Mouse (Mus musculus): ENCODE measurements around the gene Spint3. TPM values are rescaled to one million over a fixed set of nuclear protein-coding genes. Genes with fewer than 3 reads are reported as not detected.
"Not testable (repeated sequence)": the region's sequence is repeated elsewhere in the genome, so short reads cannot be mapped to it uniquely, and the experiment has no call there.

The Spint3 gene
- polyA plus RNA-seq, 1 experiment: not detected

- no peak overlapping the region for H3K4me3 ChIP-seq (ENCODE audit: control insufficient read depth, low read depth, low read length)
- TF ChIP-seq POLR2A (IDR thresholded peaks at IDR 0.05; ENCODE audit: control insufficient read depth, low read depth, low read length) (no peak), CTCF (IDR thresholded peaks at IDR 0.05; ENCODE audit: control insufficient read depth, insufficient read depth, insufficient replicate concordance, low read depth, low read length) (peak; percentile 28; the same call in 1 of the 2 replicates)
- H3K36me3 ChIP-seq (ENCODE audit: control insufficient read depth, insufficient read depth, low read length): no peaks in the 10 kb centered on the region
- H3K4me1 ChIP-seq (ENCODE audit: control insufficient read depth, insufficient read depth, low read length): no peaks in the 10 kb centered on the region
- no peak overlapping the region for H3K27ac ChIP-seq (ENCODE audit: control insufficient read depth, insufficient read depth, low read depth, low read length)
- H3K27me3 ChIP-seq (ENCODE audit: control insufficient read depth, insufficient read depth, low read length): no peaks in the 10 kb centered on the region
Measured at GRCm38 (mm10) chr2:164600179-164600578, 26.9 kb upstream of the Spint3 start.

GRCm38 (mm10) chr2:164593494-164593893, 20.2 kb upstream of the Spint3 start, which contains the start of gene Eppin:
Eppin (minus strand) TSS chr2:164593594.
- Histone ChIP-seq H3K27ac (ENCODE audit: control insufficient read depth, insufficient read depth, low read depth, low read length) (peak within 1 kb of the TSS; percentile 83), H3K4me1 (ENCODE audit: control insufficient read depth, insufficient read depth, low read length) (peaks cover 13% of the 10 kb centered on the region), H3K27me3 (ENCODE audit: control insufficient read depth, insufficient read depth, low read length) (no peaks in the 10 kb centered on the region), H3K36me3 (ENCODE audit: control insufficient read depth, insufficient read depth, low read length) (no peaks in the 10 kb centered on the region), H3K4me3 (ENCODE audit: control insufficient read depth, low read depth, low read length) (no peak within 1 kb of the TSS)
- TF ChIP-seq CTCF (IDR thresholded peaks at IDR 0.05; ENCODE audit: control insufficient read depth, insufficient read depth, insufficient replicate concordance, low read depth, low read length) (no peak), POLR2A (IDR thresholded peaks at IDR 0.05; ENCODE audit: control insufficient read depth, low read depth, low read length) (no peak)

DNA sequence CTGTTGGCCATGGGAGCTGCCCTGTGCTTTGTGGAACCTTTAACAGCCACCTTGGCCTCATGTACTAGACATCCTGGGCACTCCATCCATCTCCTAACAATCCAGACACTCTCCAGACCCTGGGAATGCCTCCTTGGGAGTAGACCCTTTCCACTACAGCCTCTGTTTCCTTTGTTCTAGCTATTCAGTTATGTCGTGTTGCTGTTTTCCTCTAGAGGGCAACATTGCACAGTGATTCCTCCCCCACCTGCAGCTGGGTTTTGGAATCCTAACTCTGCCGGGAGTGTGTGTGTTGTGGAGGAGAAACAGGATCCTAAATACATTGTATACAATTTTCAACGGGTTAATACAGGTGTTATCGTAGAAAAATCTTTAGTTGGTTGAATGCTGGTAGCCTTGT, 18.8 kb upstream of the Spint3 start:
- Histone ChIP-seq H3K4me3 (ENCODE audit: control insufficient read depth, low read depth, low read length) (no peak overlapping the region), H3K27me3 (ENCODE audit: control insufficient read depth, insufficient read depth, low read length) (no peaks in the 10 kb centered on the region), H3K4me1 (ENCODE audit: control insufficient read depth, insufficient read depth, low read length) (peaks cover 13% of the 10 kb centered on the region), H3K36me3 (ENCODE audit: control insufficient read depth, insufficient read depth, low read length) (no peaks in the 10 kb centered on the region), H3K27ac (ENCODE audit: control insufficient read depth, insufficient read depth, low read depth, low read length) (peak overlapping the region; percentile 83)
- TF ChIP-seq POLR2A (IDR thresholded peaks at IDR 0.05; ENCODE audit: control insufficient read depth, low read depth, low read length): no peak
- peak; percentile 39; the same call in 1 of the 2 replicates for TF ChIP-seq CTCF (IDR thresholded peaks at IDR 0.05; ENCODE audit: control insufficient read depth, insufficient read depth, insufficient replicate concordance, low read depth, low read length)

DNA sequence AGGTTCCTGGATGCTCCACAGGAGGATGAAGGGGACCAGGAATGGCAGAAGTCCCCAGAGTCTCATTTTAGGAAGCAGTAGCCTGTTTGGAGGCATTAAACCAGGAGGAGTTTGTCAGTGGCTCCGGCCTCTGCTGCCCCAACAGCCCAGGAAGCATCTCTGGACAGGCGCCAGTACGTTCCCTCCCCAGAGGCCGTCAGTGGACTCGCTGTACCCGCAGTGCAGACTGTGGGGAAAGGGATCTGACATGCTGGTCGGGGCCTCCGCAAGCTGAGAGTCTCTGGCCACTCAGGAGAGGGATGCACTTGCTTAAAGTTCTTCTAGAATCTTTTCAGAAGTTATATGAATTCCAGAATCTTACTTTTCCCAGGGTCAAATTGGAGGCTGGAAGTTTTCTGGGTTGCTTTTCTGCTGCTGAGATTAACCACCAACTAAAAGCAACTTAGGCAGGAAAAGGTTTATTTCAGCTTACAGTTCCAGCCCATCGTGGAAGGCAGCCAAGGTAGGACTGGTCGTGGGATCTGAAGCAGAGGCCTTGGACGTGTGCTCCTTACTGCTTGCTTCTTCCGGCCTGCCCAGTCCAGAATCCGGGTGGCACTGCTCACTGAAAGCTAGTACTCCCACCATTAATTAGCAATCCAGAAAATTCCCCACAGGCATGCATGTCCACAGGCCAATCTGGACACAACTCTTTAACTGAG, 11.9 kb upstream of the Spint3 start, which contains the start of gene Wfdc6a:
Gene Wfdc6a (minus strand): TSS at position 423 of the 701 bp plus-strand sequence.
- H3K4me3 ChIP-seq (ENCODE audit: control insufficient read depth, low read depth, low read length); H3K36me3 ChIP-seq (ENCODE audit: control insufficient read depth, insufficient read depth, low read length); H3K27me3 ChIP-seq (ENCODE audit: control insufficient read depth, insufficient read depth, low read length): not testable (repeated sequence)
- Histone ChIP-seq H3K4me1 (ENCODE audit: control insufficient read depth, insufficient read depth, low read length) (peaks cover 14% of the 10 kb centered on the region), H3K27ac (ENCODE audit: control insufficient read depth, insufficient read depth, low read depth, low read length) (peak within 1 kb of the TSS; percentile 51)
- TF ChIP-seq POLR2A (IDR thresholded peaks at IDR 0.05; ENCODE audit: control insufficient read depth, low read depth, low read length): 0 out of 2 replicates have a peak, but pooled peaks have one; percentile 29

DNA sequence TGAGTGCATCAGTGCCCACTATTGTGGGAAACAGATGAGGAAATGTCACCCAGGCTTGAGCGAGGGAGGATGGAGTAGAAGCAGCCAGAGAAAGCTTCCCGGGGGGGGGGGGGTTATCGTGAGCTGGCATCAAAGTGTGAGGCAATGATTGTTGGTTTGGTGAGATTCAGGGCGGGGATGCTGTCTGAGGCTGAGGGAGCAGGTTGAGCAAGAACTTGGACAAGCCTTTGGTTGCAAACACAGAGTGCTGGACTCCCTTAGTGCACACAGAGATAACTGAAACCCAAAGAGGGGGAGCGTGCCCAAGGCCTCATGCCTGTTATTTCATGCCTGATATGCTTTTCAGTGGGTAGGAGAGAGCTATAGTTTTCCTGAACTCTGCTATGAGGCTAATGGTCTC, 5.8 kb downstream of the Spint3 start:
- H3K36me3 ChIP-seq (ENCODE audit: control insufficient read depth, insufficient read depth, low read length): no peaks in the 10 kb centered on the region
- TF ChIP-seq POLR2A (IDR thresholded peaks at IDR 0.05; ENCODE audit: control insufficient read depth, low read depth, low read length) (no peak), CTCF (IDR thresholded peaks at IDR 0.05; ENCODE audit: control insufficient read depth, insufficient read depth, insufficient replicate concordance, low read depth, low read length) (no peak)
- no peak overlapping the region for H3K27ac ChIP-seq (ENCODE audit: control insufficient read depth, insufficient read depth, low read depth, low read length)
- 0 out of 2 replicates have a peak, but pooled peaks cover 2% of the 10 kb centered on the region for H3K27me3 ChIP-seq (ENCODE audit: control insufficient read depth, insufficient read depth, low read length)
- peaks cover 6% of the 10 kb centered on the region for H3K4me1 ChIP-seq (ENCODE audit: control insufficient read depth, insufficient read depth, low read length)
- H3K4me3 ChIP-seq (ENCODE audit: control insufficient read depth, low read depth, low read length): no peak overlapping the region

DNA sequence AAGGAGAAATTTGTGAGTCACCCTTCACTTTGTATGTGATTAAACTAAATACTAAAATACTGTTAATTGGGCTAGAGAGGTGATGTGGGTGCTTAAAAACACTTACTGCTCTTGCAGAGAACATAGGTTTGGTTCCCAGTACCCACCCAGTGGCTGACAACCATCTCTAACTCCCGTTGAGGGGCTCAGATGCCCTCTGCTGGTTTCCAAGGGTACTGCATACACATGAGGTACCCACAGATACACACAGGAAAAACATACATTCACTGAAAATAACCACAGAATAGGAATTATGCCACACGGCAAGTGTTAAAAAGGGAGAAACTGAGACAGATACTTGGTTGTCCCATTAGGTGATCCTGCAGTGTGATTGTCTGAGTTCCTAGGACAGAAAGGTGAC, 6.3 kb downstream of the Spint3 start:
- no peak overlapping the region for H3K4me3 ChIP-seq (ENCODE audit: control insufficient read depth, low read depth, low read length)

GRCm38 (mm10) chr2:164564346-164564745, 8.9 kb downstream of the Spint3 start:
- no peaks in the 10 kb centered on the region for H3K36me3 ChIP-seq (ENCODE audit: control insufficient read depth, insufficient read depth, low read length)
- TF ChIP-seq POLR2A (IDR thresholded peaks at IDR 0.05; ENCODE audit: control insufficient read depth, low read depth, low read length): no peak
- peaks cover 6% of the 10 kb centered on the region for H3K4me1 ChIP-seq (ENCODE audit: control insufficient read depth, insufficient read depth, low read length)
- H3K4me3 ChIP-seq (ENCODE audit: control insufficient read depth, low read depth, low read length): no peak overlapping the region
- no peak overlapping the region for H3K27ac ChIP-seq (ENCODE audit: control insufficient read depth, insufficient read depth, low read depth, low read length)
- H3K27me3 ChIP-seq (ENCODE audit: control insufficient read depth, insufficient read depth, low read length): 0 out of 2 replicates have a peak, but pooled peaks cover 2% of the 10 kb centered on the region

More for the DNA sequence above, 6.3 kb downstream of the Spint3 start:
- Histone ChIP-seq H3K27me3 (ENCODE audit: control insufficient read depth, insufficient read depth, low read length) (0 out of 2 replicates have a peak, but pooled peaks cover 2% of the 10 kb centered on the region), H3K4me1 (ENCODE audit: control insufficient read depth, insufficient read depth, low read length) (peaks cover 6% of the 10 kb centered on the region), H3K36me3 (ENCODE audit: control insufficient read depth, insufficient read depth, low read length) (no peaks in the 10 kb centered on the region), H3K27ac (ENCODE audit: control insufficient read depth, insufficient read depth, low read depth, low read length) (no peak overlapping the region)
- TF ChIP-seq POLR2A (IDR thresholded peaks at IDR 0.05; ENCODE audit: control insufficient read depth, low read depth, low read length) (no peak), CTCF (IDR thresholded peaks at IDR 0.05; ENCODE audit: control insufficient read depth, insufficient read depth, insufficient replicate concordance, low read depth, low read length) (peak; percentile 60; the same call in 1 of the 2 replicates)
